Mouse (Mus musculus) right cerebral cortex, adult 2 months (tissue): Measurements from ENCODE around the gene Zc3h8.

Source experiments
- DNase-seq, 2 experiments: peaks; one replicate each; pipeline ENCODE4 v3.0.0; 2021 to 2022; ENCODE audit warnings: low spot score in 2 of 2

The Zc3h8 gene

GRCm38 (mm10) chr2:128890661-128891335 is 53.1 kb downstream of the Zc3h8 start:
- no peak for DNase-seq

GRCm38 (mm10) chr2:128887866-128888550 is 55.9 kb downstream of the Zc3h8 start:
- DNase-seq: no peak

- no peak for DNase-seq
These were observed 58.6 kb downstream of the Zc3h8 start for GRCm38 (mm10) chr2:128885225-128885811.

DNA sequence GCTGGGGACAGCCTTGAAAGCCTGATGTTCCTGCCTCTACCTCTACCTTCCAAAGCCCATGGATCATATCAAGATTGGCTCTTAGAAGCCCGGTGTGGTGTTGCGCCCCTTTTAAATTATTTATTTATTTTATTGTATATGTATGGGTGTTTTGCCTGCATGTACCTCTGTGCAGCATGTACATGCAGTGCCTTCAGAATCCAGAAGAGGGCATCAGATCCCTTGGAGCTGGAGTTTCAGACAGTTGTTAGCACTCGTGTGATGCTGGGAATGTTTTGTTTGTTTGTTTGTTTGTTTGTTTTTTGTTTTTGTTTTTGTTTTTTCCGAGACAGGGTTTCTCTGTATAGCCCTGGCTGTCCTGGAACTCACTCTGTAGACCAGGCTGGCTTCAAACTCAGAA is 62.6 kb downstream of the Zc3h8 start:
- no peak for DNase-seq
